Mouse (Mus musculus) embryonic fibroblast, embryonic 13.5 days (primary cell): Measurements from ENCODE around the gene Resp18.

Experiments used
- CTCF ChIP-seq: IDR thresholded peaks from 2 replicates; pipeline ENCODE4 v1.5.1; 2011; ENCODE audit warnings: mild to moderate bottlenecking, control low read depth, low read length, moderate library complexity, borderline replicate concordance; ENCODE audit not compliant: insufficient read depth
- POLR2A ChIP-seq: IDR thresholded peaks from 2 replicates; pipeline ENCODE4 v1.6.1; 2011; ENCODE audit warnings: low read depth, mild to moderate bottlenecking, control low read depth, low read length, moderate library complexity

GRCm38 (mm10) chr1:75261278-75261677, 16.9 kb downstream of the Resp18 start:
- no peak for TF ChIP-seq CTCF
- no peak for TF ChIP-seq POLR2A
